Mouse (Mus musculus): ENCODE data around the gene Ildr2.

The Ildr2 gene

DNA sequence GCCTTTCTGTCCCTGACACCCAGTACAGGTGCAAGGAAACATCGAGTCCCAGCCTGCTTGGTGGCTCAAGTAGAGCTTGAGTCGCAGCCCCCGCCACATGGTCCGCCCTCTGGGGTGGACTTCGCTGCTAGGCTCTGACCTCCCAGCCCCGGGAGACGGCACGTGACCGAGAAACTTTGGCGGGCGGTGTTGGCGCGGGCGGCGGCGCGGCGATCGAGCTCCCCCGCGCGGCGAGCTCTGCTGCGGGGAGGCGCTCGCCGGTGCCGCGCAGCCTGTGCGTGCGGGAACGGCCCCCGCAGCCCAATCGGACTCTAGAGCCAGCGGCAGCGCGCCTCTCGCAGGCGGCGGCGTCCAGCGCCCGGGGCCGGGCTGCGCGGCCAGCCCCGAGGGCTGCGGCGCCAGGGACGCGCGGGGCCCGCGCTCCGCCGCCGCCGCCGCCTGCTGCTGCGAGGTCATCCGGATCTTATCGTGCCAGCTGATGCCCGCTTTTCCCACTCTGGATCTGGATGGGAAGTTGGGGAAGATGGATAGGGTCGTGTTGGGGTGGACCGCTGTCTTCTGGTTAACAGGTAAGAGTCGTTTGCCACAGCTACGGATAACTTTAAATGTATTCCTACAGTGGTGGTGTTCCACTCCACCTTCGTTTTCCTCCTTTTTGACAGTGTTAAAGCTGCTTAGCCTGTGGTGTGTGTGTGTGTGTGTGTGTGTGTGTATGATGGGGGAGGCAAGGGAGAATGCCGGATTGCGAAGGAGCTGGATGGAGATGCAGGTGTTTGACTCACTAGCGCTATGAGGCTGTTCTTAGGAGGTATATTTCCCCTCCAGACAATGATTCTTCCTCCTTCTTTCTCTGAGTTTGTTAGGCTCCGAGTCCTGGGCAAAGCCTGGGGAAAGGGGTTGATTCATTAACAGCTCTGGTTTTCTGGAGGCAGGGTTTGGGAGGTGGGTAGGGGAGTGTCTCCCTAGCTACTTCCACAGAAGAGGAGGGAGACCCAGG, at the start of gene Ildr2:
Gene Ildr2, plus strand, starts transcription at position 242 of the 997 bp plus-strand sequence.
- DNase-seq (ENCODE audit: low read depth, low spot score) = no peak

GRCm38 (mm10) chr1:166204171-166204570, 49.8 kb upstream of the Ildr2 start:
- no peak for DNase-seq (ENCODE audit: low read depth, low spot score)

GRCm38 (mm10) chr1:166205159-166205558, 48.8 kb upstream of the Ildr2 start:
- no peak for DNase-seq (ENCODE audit: low read depth, low spot score)

- no peak for DNase-seq (ENCODE audit: low read depth, low spot score)
These were observed 44.6 kb upstream of the Ildr2 start for GRCm38 (mm10) chr1:166209371-166209770.

GRCm38 (mm10) chr1:166214181-166214580, 39.8 kb upstream of the Ildr2 start:
- peak; percentile 35 for DNase-seq (ENCODE audit: low read depth, low spot score)

GRCm38 (mm10) chr1:166238315-166238969, 15.5 kb upstream of the Ildr2 start, which contains the start of gene Mael:
Gene Mael, minus strand, starts transcription at chr1:166238747.
- DNase-seq (ENCODE audit: low read depth, low spot score) = no peak

- peak; percentile 92 for DNase-seq (ENCODE audit: low read depth, low spot score)
These were observed 9.7 kb upstream of the Ildr2 start for GRCm38 (mm10) chr1:166244285-166244684.

GRCm38 (mm10) chr1:166255091-166255490, 1.2 kb downstream of the Ildr2 start:
- no peak for DNase-seq (ENCODE audit: low read depth, low spot score)

DNA sequence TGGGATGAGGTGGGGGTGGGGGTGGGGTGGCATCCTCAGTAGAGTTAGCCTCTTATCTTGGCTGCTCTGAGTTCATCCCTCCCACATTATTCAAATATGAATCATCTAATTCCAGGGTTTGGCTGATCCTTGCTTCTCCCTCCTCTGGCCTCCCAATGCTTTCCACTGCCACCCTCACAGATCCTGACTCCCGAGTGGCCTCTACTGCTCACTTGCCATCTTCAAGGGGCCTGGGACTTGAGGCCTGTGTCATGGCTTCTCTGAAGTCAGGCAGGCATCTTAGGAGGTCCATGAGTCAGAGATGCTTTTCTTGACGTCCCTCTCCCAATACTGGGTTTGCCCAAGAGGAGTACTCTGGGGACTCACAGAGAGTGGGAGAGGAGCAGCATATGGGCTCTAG, 1.7 kb downstream of the Ildr2 start:
- DNase-seq (ENCODE audit: low read depth, low spot score) = no peak

DNA sequence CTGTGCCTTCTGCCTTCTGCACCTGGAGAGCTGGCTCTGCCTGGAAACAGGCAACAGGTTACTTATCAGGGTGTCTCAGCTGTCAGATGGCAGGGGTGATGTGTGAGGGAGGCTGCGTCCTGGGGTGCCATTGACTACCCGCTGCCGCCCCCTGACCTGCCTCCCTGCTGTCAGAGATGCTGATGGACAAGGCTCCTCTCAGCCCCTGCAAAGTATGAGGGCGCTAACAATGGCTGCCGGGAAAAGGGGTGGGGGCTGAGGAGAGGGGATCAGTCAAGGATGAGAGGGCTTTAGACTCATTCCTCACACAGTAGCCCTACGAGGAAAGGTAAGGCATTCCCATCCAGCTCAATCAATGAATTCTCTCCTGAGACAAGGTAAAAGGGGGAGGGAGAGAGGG, 2.4 kb downstream of the Ildr2 start:
- DNase-seq (ENCODE audit: low read depth, low spot score) = no peak

- no peak for DNase-seq (ENCODE audit: low read depth, low spot score)
These were observed 3.0 kb downstream of the Ildr2 start for GRCm38 (mm10) chr1:166256898-166257297.

- no peak for DNase-seq (ENCODE audit: low read depth, low spot score)
These were observed 5.6 kb downstream of the Ildr2 start for GRCm38 (mm10) chr1:166259526-166259925.

DNA sequence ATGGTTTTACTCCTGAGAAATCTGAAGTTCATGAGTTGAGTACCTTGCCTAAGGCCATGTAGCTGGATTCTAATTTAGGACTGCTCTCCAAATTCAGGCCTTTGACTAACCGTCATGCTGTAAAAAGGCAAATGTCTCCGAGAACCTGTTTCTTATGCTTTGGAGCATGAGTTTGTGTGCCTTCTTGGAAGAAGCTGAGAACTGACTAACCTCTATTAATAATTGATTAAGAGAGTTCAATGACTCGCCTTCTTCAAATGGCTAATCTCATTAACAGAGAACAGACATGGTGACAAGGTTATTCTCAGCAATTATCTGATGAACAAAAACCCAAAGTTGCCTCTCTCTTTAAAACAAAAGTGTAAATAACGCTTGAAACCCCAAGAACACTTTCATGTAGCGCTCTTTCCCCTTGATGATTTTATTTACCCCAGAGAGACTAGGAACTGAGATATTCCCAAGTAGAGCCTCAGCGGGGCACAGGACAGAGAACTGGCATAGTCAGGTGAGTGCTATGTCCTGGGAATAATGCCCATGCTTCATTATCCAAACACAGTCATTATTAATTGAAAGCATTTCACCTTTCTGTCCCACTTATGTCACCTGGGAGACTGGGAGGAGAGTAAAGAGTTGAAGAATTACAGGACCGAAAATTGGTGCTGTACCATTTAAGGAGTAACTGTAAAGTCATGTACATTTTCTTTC, 12.2 kb downstream of the Ildr2 start:
- DNase-seq (ENCODE audit: low read depth, low spot score) = no peak

- DNase-seq (ENCODE audit: low read depth, low spot score) = no peak
These were observed 13.0 kb downstream of the Ildr2 start for GRCm38 (mm10) chr1:166266918-166267317.

DNA sequence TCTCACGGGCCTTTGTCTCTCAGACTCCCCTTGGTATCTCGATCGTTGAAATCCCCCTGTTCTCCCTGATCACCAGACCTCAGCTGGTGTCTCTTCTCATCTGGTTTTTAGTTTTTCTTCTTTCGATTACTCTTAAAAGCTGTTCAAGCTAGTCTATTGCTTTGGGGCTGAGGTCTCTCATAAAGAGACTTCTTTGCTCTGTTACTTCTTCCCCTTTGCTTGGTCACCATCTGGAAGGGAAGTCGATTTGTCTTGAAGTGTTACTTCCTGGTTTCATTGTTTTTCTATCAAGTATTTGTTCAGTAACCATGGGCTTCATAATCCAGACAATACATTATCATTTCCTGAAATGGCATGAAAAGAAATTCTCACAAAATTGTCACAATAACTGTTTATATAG, 14.3 kb downstream of the Ildr2 start:
- DNase-seq (ENCODE audit: low read depth, low spot score) = no peak

DNA sequence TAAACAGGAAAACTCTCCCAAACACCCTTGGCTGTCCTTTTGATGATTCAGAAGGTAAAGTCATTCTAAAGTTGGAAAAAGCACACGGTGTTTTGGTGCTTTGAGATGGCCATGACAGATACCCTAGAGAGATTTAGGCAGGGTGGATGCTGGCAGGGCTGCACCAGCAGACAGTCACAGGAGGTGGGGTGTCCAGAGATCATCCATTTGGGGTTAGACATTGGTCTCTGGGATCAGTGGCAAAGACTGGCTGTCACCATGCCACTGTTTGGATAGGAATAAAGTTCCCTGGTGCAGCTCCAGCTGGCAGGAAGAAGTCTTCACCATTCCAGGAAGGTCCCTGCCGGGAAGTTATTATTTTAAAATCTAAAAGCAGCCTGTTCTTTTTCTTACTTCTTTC, 24.8 kb downstream of the Ildr2 start:
- DNase-seq (ENCODE audit: low read depth, low spot score) = no peak

GRCm38 (mm10) chr1:166279580-166280206, 25.8 kb downstream of the Ildr2 start:
- no peak for DNase-seq (ENCODE audit: low read depth, low spot score)

GRCm38 (mm10) chr1:166280566-166280965, 26.6 kb downstream of the Ildr2 start:
- no peak for DNase-seq (ENCODE audit: low read depth, low spot score)

- no peak for DNase-seq (ENCODE audit: low read depth, low spot score)
These were observed 27.3 kb downstream of the Ildr2 start for GRCm38 (mm10) chr1:166281287-166281686.

- no peak for DNase-seq (ENCODE audit: low read depth, low spot score)
These were observed 27.9 kb downstream of the Ildr2 start for GRCm38 (mm10) chr1:166281836-166282235.

GRCm38 (mm10) chr1:166282597-166283210, 28.8 kb downstream of the Ildr2 start:
- DNase-seq (ENCODE audit: low read depth, low spot score) = no peak
